Mouse (Mus musculus) left cerebral cortex, postnatal 4 days (tissue): ENCODE measurements around the gene Lactbl1. TPM values are rescaled to one million over a fixed set of nuclear protein-coding genes. Genes with fewer than 3 reads are reported as not detected.

Experiments
- DNase-seq: peaks from one replicate; pipeline ENCODE4 v3.0.0-alpha.2; 2022
- intact Hi-C: fragments of 180-260 bp; cut with DNase I; formaldehyde crosslinking; loops from one replicate; pipeline ENCODE4 v1.15.1; 2025
- total RNA-seq, 2 experiments: library from RNA; stranded (reverse); gene quantifications; 2 replicates each; pipeline ENCODE4 v1.2.3; 2021

The Lactbl1 gene
- under 1 TPM in 1 of 2 experiments, not detected in 1; 0.12 TPM for total RNA-seq

GRCm38 (mm10) chr4:136622388-136622787 lies at the start of gene Lactbl1:
Gene Lactbl1, plus strand, starts transcription at chr4:136622621.
- DNase-seq: no peak
- intact Hi-C loops: loop anchor here (5.0 kb wide), 2 partner anchors 165 to 255 kb away; no protein-coding TSS in a partner anchor

DNA sequence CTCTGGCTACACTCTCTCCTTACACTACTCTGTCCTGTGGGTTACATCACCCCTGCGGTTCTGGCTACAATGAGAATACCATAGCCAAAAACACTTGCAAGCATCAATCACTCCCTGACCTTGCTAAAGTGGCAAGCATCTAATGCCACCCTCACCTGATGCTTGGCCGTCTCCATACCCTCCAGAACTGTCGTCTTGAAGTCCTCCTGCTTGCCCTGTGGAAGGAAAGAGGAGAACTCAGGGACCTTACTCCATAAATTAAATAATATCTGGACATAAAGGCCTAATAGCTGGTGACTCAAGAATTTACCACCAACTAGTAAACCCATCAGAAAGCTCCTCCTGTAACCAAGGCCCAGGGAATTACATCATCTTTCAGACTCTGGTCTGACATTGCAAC lies 40.5 kb upstream of the Lactbl1 start:
- intact Hi-C loops: no loop called here
- no peak for DNase-seq

GRCm38 (mm10) chr4:136587221-136587827 lies 35.1 kb upstream of the Lactbl1 start:
- no peak for DNase-seq
- intact Hi-C loops: no loop called here

DNA sequence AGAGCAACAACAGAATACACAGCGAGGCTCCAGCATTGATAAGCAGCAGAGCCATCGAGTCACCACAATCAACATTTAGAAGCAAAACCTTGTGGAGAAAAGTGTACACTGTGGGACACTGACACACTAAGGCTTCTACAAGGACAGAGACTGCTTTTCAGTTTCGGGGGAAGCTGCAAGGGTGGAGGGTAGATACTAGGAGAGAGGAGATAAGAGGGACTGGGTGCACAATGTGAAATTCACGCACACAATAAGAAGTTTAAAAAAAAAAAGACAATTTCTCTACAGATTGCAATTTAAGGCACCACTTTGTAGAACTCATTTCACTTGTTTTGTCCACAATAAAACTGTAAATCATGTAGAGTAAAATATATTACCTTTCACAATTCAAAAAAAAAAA lies 34.4 kb upstream of the Lactbl1 start:
- DNase-seq: no peak
- intact Hi-C loops: no loop called here

DNA sequence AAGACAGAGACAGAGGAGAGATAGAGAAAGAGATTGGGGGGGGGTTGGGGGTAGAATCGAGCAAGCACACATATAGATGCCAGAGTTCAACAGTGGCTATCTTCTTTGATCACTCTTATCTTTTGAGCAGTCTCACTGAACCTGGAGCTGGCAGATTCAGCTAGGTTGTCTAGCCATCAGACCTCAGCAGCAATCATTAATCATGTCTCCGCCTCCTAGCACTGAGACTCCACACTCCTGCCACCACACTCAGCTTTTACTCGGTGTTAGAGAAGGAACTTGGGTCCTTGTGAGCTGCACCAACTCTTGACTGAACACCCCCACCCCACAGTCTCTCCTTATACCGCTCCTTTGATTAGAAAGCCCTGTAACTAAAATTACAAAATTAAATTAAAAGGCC lies 30.3 kb upstream of the Lactbl1 start:
- intact Hi-C loops: no loop called here

GRCm38 (mm10) chr4:136594006-136594405 lies 28.4 kb upstream of the Lactbl1 start:
- intact Hi-C loops: no loop called here

More for the DNA sequence above, 30.3 kb upstream of the Lactbl1 start:
- DNase-seq: no peak

DNA sequence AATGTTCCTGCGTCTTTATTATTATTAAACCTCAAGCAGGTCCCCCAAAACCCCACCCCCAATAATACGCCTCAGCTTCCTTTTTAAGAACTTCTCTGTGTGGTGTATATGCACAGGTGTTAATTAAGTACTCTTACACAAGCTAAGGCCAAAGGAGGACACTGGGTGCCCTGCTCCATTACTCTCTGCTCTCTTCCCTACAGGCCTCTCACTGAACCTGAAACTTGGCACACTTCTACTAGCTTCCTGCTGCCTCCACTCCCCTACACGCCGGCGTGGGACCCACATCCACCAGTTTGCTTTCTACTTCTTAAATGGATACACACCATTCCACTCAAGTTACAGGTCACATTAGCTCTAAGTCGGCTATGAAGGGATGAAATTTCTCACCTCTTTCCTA lies 27.2 kb upstream of the Lactbl1 start:
- intact Hi-C loops: no loop called here
- DNase-seq: no peak

More at GRCm38 (mm10) chr4:136594006-136594405, 28.4 kb upstream of the Lactbl1 start:
- no peak for DNase-seq

- DNase-seq: no peak
- intact Hi-C loops: no loop called here
These were observed 24.0 kb upstream of the Lactbl1 start for GRCm38 (mm10) chr4:136598268-136598876.

DNA sequence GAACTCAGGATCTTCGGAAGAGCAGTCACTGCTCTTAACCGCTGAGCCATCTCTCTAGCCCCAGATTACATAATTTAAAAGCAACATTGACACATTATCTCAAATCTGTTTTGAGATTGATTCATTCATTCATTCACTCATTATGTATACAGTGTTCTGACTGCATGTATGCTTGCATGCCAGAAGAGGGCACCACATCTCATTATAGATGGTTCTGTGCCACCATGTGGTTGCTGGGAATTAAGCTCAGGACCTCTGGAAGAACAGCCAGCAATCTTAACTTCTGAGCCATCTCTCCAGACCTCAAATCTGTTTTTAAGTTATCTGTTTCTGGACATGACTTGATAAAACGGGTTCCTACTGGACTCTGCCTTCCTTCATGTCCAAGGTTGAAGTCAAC lies 22.6 kb upstream of the Lactbl1 start:
- DNase-seq: no peak
- intact Hi-C loops: no loop called here

DNA sequence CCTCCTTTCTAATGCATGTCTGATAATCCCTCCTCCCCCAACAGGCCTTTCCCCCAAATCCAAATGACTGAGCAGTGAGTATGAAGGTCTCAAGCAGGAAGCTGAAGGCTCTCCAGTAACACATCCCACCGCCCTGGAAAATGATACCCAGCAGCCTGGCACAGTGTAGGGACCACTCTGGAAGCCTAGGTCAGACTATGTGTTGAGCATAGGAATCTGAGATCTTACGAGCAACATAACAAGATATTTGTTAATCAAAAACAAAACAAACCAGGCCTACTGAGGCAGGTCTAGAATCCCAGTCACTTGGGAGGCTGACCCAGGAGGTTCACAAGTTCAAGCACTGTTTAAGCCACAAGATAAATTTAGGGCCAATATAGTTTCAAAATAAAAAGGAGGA lies 21.9 kb upstream of the Lactbl1 start:
- intact Hi-C loops: no loop called here
- DNase-seq: no peak

DNA sequence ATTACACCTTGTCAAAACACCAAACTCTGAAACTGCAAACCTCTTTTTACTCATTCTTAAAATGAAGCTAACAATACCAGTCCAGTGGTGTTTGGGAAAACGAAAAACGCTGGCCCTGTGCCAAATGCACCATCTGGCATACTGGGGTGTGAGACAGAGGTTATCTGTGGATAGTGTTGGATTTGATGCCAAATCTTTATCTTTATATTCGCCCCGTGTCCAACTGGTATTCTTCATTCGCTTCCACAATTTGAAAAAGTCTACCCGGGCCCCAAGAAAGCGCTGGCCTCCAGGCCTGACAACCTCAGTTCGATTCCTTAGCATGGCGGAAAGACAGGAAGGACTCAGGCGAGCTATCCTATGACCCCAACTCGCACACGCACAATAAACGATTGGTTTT lies 20.9 kb upstream of the Lactbl1 start:
- DNase-seq: peak; percentile 84
- intact Hi-C loops: no loop called here

GRCm38 (mm10) chr4:136602018-136602554 lies 20.3 kb upstream of the Lactbl1 start:
- intact Hi-C loops: no loop called here
- peak; percentile 38 for DNase-seq

DNA sequence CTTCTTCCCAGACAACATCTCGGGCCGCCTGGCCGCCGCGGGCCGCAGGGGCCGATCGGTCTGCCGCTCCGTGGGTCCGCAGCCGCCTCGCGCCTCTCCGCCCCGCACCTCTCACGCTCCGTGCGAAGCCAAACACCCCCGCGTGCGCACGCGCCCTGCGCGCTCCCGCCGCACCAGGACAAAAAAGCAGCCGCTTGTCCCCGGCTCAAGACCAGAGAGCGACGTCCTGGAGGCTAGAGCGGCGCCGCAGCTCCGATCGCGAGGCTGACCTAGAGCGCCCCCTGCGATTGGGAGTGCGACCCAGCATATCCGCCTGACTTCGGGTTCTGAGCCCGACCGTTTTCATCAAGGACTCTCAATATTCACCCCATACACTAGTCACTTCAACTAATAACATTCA lies 19.9 kb upstream of the Lactbl1 start, which contains the start of gene Kdm1a:
Gene Kdm1a, minus strand, starts transcription at position 156 of the 400 bp plus-strand sequence.
- intact Hi-C loops: no loop called here
- peak; percentile 97 for DNase-seq

DNA sequence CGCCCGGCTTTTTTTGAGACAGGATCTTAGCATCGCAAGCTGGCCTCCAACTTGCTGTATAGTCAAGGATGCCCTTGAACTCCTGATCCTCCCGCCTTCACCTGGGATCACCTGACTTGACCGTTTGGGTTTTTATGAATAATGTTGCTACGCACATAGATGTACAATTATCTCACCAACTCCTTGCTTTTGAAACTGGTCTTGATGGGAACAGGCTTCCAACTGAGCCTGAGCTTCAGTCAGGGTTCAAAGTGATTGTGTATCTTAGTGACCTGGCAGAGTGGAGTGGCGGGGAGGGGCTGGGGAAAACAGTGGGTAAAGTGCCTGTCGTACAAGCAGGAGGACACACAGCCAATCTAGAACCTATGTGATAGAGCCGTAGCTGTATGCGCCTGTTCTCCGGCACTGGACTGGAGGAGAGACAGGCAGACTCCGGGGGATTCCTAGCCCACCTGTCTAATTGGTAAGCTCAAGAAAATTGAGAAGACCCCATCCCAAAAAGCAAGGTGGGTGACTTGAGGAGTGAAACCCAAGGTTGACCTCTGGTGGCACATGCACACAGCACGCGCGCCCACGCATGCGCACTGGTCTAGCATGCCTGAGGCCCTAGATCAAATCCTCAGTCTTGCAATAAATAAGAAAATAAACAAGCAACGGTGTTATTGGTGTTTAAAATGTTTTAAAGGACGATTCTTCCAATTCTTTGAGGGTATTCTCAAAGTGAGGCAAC lies 16.5 kb upstream of the Lactbl1 start:
- intact Hi-C loops: no loop called here
- no peak for DNase-seq

DNA sequence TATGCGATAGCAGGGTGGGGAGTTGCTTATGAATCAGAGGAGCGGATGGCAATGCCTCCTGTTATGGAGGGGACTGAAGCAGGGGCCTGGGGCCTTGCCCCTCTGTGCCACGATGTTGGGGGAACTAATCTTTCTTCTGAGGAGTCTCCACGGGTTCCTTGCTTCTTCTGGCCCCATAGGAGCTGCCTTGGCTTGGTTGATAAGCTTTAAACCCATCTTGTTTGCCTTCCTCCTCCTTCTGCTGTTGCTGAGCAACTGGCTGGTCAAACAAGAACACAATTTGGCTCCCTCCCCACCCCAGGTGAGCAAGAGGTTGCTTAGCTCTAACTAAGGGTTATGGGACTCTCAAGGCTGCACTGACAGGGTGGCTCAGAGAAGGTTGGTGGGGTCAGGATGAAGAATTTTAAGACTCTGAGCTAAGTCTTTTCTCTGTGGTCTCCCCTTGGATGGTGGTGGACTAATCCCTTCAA lies 12.0 kb upstream of the Lactbl1 start, which contains the start of gene Tex46:
Gene Tex46, plus strand, starts transcription at position 51 of the 470 bp plus-strand sequence.
- intact Hi-C loops: no loop called here
- DNase-seq: no peak

DNA sequence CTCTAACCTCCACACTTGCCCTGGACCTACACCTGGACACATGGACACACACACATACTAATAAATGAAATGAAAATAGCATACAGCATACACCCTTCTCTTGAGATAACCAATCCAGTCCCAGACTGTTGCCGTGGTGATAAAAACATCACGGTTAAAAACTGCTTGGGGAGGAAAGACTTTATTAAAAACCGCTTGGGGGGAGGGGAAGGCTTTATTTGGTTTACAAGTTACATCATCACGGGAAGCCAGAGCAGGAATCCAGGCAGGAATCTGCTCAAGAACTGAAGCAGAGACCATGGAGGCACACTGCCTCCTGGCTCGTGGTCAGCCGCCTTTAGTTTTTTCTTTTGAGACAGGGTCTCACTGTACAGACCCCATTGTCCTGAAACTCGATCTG lies 8.8 kb upstream of the Lactbl1 start:
- DNase-seq: no peak
- intact Hi-C loops: no loop called here

DNA sequence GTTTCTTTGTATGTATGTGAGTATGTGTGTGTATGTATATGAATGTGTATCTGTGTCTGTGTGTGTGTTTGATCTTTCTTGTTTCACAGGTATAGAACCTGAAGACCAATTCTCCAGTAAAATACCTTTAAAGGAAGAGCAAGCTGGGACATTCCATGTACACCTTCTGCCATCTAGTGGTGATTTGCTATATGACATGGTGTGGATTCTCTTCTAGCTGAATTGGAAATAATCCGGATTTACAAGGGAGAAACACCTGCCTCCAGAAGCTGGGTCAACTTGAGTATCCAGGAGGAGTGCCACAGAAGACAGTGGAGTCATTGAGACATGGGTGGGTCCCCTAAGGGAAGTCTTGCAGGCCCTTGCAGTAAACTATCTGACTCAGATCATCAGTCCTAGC lies 1.1 kb upstream of the Lactbl1 start:
- DNase-seq: no peak
- intact Hi-C loops: loop anchor here (5.0 kb wide), 2 partner anchors 164 to 254 kb away; no protein-coding TSS in a partner anchor

DNA sequence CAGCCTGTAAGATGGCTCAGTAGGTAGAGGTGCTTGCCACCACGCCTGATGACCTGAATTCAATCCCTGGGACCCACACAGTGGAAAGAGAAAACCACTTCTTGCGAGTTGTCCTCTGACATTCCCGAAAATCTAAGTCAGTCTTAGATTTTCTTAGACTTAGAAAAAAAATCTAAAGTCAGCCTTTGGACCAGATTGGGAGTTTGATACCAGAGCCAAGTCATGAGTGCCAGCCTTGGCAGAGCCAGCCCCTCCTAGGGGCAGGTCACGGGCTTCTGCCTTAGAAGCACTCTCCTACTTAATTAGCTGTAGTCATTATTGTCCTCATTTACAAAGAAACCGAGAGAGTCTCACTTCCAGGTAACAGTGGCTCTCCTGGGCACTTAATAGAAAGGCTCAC lies 465 bp upstream of the Lactbl1 start:
- intact Hi-C loops: loop anchor here (5.0 kb wide), 2 partner anchors 165 to 255 kb away; no protein-coding TSS in a partner anchor
- DNase-seq: peak; percentile 25

DNA sequence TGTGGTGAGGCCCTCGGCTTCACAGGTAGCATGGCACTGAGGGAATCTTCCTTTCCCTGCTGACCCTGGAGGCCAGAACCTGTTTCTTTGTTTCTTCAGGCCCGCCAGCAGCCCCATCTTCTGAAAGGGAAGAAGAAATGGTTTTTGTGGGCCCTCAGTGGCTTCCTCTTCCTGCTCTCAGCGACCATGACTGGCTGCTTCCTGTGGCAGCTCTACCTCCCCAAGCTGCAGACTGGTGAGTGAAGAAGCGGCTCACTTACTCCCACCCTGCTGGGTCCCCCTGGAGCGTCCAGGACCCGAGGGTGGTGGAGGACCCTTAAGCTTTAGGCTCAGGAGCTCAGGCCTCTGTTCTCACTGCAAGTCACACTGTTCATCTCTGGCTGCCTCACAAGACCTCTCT lies 4.2 kb downstream of the Lactbl1 start:
- no peak for DNase-seq
- intact Hi-C loops: no loop called here

- intact Hi-C loops: no loop called here
- DNase-seq: peak; percentile 79
These were observed 9.0 kb downstream of the Lactbl1 start for GRCm38 (mm10) chr4:136631237-136631994.
